Mouse (Mus musculus) liver, postnatal 0 days (tissue): ENCODE measurements around the gene Tyrobp. TPM values are rescaled to one million over a fixed set of nuclear protein-coding genes. Genes with fewer than 3 reads are reported as not detected.

Experiments used
- ATAC-seq: fragments of 200-750 bp; cut with Nextera tagmentation; 2 replicates; pipeline ENCODE4 v1.8.0; 2017; ENCODE audit warnings: mild to moderate bottlenecking, moderate library complexity
- DNase-seq: peaks from one replicate; pipeline ENCODE4 v3.0.0-alpha.2; 2016
- H3K27ac ChIP-seq: fragments of 300-500 bp; sonication (generic); 2 replicates; pipeline ENCODE4 v1.5.1; 2014; ENCODE audit warnings: antibody characterized with exemption, moderate library complexity, mild to moderate bottlenecking, low read depth
- H3K27me3 ChIP-seq: fragments of 300-500 bp; sonication (generic); 2 replicates; pipeline ENCODE4 v1.6.1; 2014; ENCODE audit warnings: low read length, control low read depth, mixed read lengths; ENCODE audit not compliant: insufficient read depth
- H3K36me3 ChIP-seq: fragments of 300-500 bp; sonication (generic); replicated peaks from 2 replicates; pipeline ENCODE4 v1.6.1; 2014; ENCODE audit warnings: mild to moderate bottlenecking, control low read depth, low read length, moderate library complexity, mixed read lengths; ENCODE audit not compliant: insufficient read depth
- H3K4me1 ChIP-seq: fragments of 300-500 bp; sonication (generic); 2 replicates; pipeline ENCODE4 v1.6.1; 2014; ENCODE audit warnings: antibody characterized with exemption, mild to moderate bottlenecking, control low read depth; ENCODE audit not compliant: insufficient read depth
- H3K4me2 ChIP-seq: fragments of 300-500 bp; sonication (generic); 2 replicates; pipeline ENCODE4 v1.6.1; 2014; ENCODE audit warnings: low read depth, mild to moderate bottlenecking, low read length, moderate library complexity, mixed read lengths
- H3K4me3 ChIP-seq: fragments of 300-500 bp; sonication (generic); 2 replicates; pipeline ENCODE4 v1.5.1; 2014; ENCODE audit warnings: low read depth, low read length
- H3K9ac ChIP-seq: fragments of 300-500 bp; sonication (generic); replicated peaks from 2 replicates; pipeline ENCODE4 v1.6.1; 2014; ENCODE audit warnings: mild to moderate bottlenecking, moderate library complexity
- H3K9me3 ChIP-seq: fragments of 300-500 bp; sonication (generic); 2 replicates; pipeline ENCODE4 v1.6.1; 2016; ENCODE audit warnings: mild to moderate bottlenecking, control low read depth, low read length, mixed read lengths
- CTCF ChIP-seq: sonication (generic); IDR thresholded peaks from 2 replicates; pipeline ENCODE4 v1.5.1; 2016; ENCODE audit warnings: antibody characterized with exemption, low read depth
- EP300 ChIP-seq: IDR thresholded peaks from 2 replicates; pipeline ENCODE4 v1.6.1; 2016; ENCODE audit warnings: antibody characterized with exemption, low read depth, mild to moderate bottlenecking
- WGBS: fragments of 180-500 bp; shearing (Covaris S2); extraction: QIAGEN DNeasy Blood & Tissue Kit; methylation state at CpG from one replicate; pipeline ENCODE4 v1.1.7; 2014; ENCODE audit not compliant: insufficient replicate concordance; 5-methylcytosine and 5-hydroxymethylcytosine counted together
- polyA plus RNA-seq: library from polyadenylated mRNA; unstranded; fragments of >200 nt; fragmentation: Nextera tagmentation; extraction: Ambion mirVana; gene quantifications from 2 replicates; pipeline ENCODE4 v1.2.1, GENCODE M21; 2015

Tyrobp gene
- polyA plus RNA-seq, 1 experiment from 2014 or later, result 231 TPM

- no peaks in the 10 kb centered on the region for H3K9me3 ChIP-seq
- no peak for TF ChIP-seq CTCF
- TF ChIP-seq EP300, result no peak
- no peak for DNase-seq
- WGBS, result 18% methylated on average over 6 of the region's 6 CpGs
- ATAC-seq, result no peak
- no peak overlapping the region for H3K4me2 ChIP-seq
- H3K4me1 ChIP-seq, result no peaks in the 10 kb centered on the region
- no peak overlapping the region for H3K4me3 ChIP-seq
- H3K36me3 ChIP-seq, result no peaks in the 10 kb centered on the region
- H3K9ac ChIP-seq, result no peak overlapping the region
- H3K27me3 ChIP-seq, result peaks cover 43% of the 10 kb centered on the region
- no peak overlapping the region for H3K27ac ChIP-seq
Observed at GRCm38 (mm10) chr7:30464816-30465300, 51.3 kb downstream of the Tyrobp start.

Other genes with a start within 250 kb of the Tyrobp start
- 2.1 and 3.1 TPM in 2 replicates for gene Zfp146, start 244.0 kb upstream of the Tyrobp start, polyA plus RNA-seq
- gene Cox7a1, start 229.6 kb upstream of the Tyrobp start, polyA plus RNA-seq, result 7.0 and 15.1 TPM in 2 replicates
- gene Capns1, start 214.9 kb upstream of the Tyrobp start, polyA plus RNA-seq, result 30.2 and 30.6 TPM in 2 replicates
- 42.9 and 43.3 TPM in 2 replicates for gene Polr2i, start 181.8 kb upstream of the Tyrobp start, polyA plus RNA-seq
- 41.8 and 42.1 TPM in 2 replicates for gene Tbcb, start 181.5 kb upstream of the Tyrobp start, polyA plus RNA-seq
- gene Ovol3, start 178.0 kb upstream of the Tyrobp start, polyA plus RNA-seq, result not detected in 2 replicates
- 0.08 and 0.15 TPM in 2 replicates for gene Thap8, start 133.7 kb upstream of the Tyrobp start, polyA plus RNA-seq
- gene Wdr62, start 133.3 kb upstream of the Tyrobp start, polyA plus RNA-seq, result 3.1 and 3.4 TPM in 2 replicates
- 0.34 and 0.59 TPM in 2 replicates for gene Clip3, start 122.0 kb upstream of the Tyrobp start, polyA plus RNA-seq
- gene Alkbh6, start 105.0 kb upstream of the Tyrobp start, polyA plus RNA-seq, result 23.1 and 23.9 TPM in 2 replicates
- gene Syne4, start 99.0 kb upstream of the Tyrobp start, polyA plus RNA-seq, result 11.4 and 12.8 TPM in 2 replicates
- not detected in 2 replicates for gene E130208F15Rik, start 92.0 kb upstream of the Tyrobp start, polyA plus RNA-seq
- gene Sdhaf1, start 89.9 kb upstream of the Tyrobp start, polyA plus RNA-seq, result 14.0 TPM in 2 replicates
- gene Lrfn3, start 51.0 kb upstream of the Tyrobp start, polyA plus RNA-seq, result 7.4 and 8.3 TPM in 2 replicates
- 17.4 and 17.6 TPM in 2 replicates for gene Hcst, start 6.1 kb downstream of the Tyrobp start, polyA plus RNA-seq
- gene Nfkbid, start 8.0 kb downstream of the Tyrobp start, polyA plus RNA-seq, result 1.7 and 2.3 TPM in 2 replicates
- 1.2 and 1.6 TPM in 2 replicates for gene Aplp1, start 31.8 kb downstream of the Tyrobp start, polyA plus RNA-seq
- gene Kirrel2, start 43.9 kb downstream of the Tyrobp start, polyA plus RNA-seq, result 0.05 TPM in 1 of 2 replicates, not detected in the other
- gene Nphs1, start 44.6 kb downstream of the Tyrobp start, polyA plus RNA-seq, result 0.06 and 0.07 TPM in 2 replicates
- 203 and 205 TPM in 2 replicates for gene Prodh2, start 79.9 kb downstream of the Tyrobp start, polyA plus RNA-seq
- gene Arhgap33, start 121.3 kb downstream of the Tyrobp start, polyA plus RNA-seq, result 1.0 and 1.1 TPM in 2 replicates
- gene Hspb6, start 138.4 kb downstream of the Tyrobp start, polyA plus RNA-seq, result 4.9 and 6.6 TPM in 2 replicates
- gene Proser3, start 138.5 kb downstream of the Tyrobp start, polyA plus RNA-seq, result 0.53 and 1.1 TPM in 2 replicates
- gene Lin37, start 146.1 kb downstream of the Tyrobp start, polyA plus RNA-seq, result 16.0 and 18.9 TPM in 2 replicates
- gene U2af1l4, start 149.5 kb downstream of the Tyrobp start, polyA plus RNA-seq, result 34.4 and 34.8 TPM in 2 replicates
- 1.5 and 1.8 TPM in 2 replicates for gene Gm49396, start 149.6 kb downstream of the Tyrobp start, polyA plus RNA-seq
- 85.3 and 94.5 TPM in 2 replicates for gene Psenen, start 149.9 kb downstream of the Tyrobp start, polyA plus RNA-seq
- gene Igflr1, start 151.7 kb downstream of the Tyrobp start, polyA plus RNA-seq, result 0.52 and 1.2 TPM in 2 replicates
- 1.9 and 3.1 TPM in 2 replicates for gene Kmt2b, start 175.0 kb downstream of the Tyrobp start, polyA plus RNA-seq
- 0.53 and 1.2 TPM in 2 replicates for gene Zbtb32, start 185.1 kb downstream of the Tyrobp start, polyA plus RNA-seq
- gene Upk1a, start 199.1 kb downstream of the Tyrobp start, polyA plus RNA-seq, result 0.07 and 0.14 TPM in 2 replicates
- 995 and 998 TPM in 2 replicates for gene Cox6b1, start 212.4 kb downstream of the Tyrobp start, polyA plus RNA-seq
- gene Etv2, start 222.1 kb downstream of the Tyrobp start, polyA plus RNA-seq, result not detected in 2 replicates
- 41.8 and 43.3 TPM in 2 replicates for gene Rbm42, start 236.6 kb downstream of the Tyrobp start, polyA plus RNA-seq